Mouse (Mus musculus) cortical plate, adult 2 months (tissue): ENCODE measurements around the gene Add3.

Experiments
- CTCF ChIP-seq: fragments of 200-500 bp; IDR thresholded peaks from 2 replicates; pipeline ENCODE4 v1.5.1; 2011; ENCODE audit warnings: mild to moderate bottlenecking, control low read depth, low read length; ENCODE audit not compliant: insufficient read depth; ENCODE audit errors: extremely low read depth
- POLR2A ChIP-seq: fragments of 200-500 bp; IDR thresholded peaks from 2 replicates; pipeline ENCODE4 v1.6.1; 2011; ENCODE audit warnings: mild to moderate bottlenecking, low read length, control low read depth; ENCODE audit not compliant: insufficient read depth; ENCODE audit errors: extremely low read depth

GRCm38 (mm10) chr19:53278491-53279415, 138.5 kb downstream of the Add3 start:
- TF ChIP-seq CTCF (no peak), POLR2A (no peak)
